Comparison of ENCODE assay signal across 31 mouse cellular contexts in genomic region chrX:9742518-9742917, GRCm38 (mm10).
"Had no signal": no experiment of that assay in that cellular context is flagged by ENCODE, and none has a peak within 500 bp of the region (broad histone marks: within the 10 kb centered on the region; RNA-seq: fewer than 3 reads in every experiment).

No protein-coding gene starts in this region.

- H3K4me2 ChIP-seq: limb, embryonic 12.5 days; limb, embryonic 13.5 days; limb, embryonic 15.5 days; liver, embryonic 11.5 days; liver, embryonic 12.5 days; liver, embryonic 13.5 days; liver, embryonic 15.5 days; lung, embryonic 14.5 days; lung, embryonic 15.5 days; midbrain, embryonic 11.5 days; midbrain, embryonic 12.5 days; midbrain, embryonic 13.5 days; midbrain, embryonic 15.5 days had no signal

- H3K9me3 ChIP-seq: limb, embryonic 10.5 days; limb, embryonic 12.5 days; limb, embryonic 13.5 days; limb, embryonic 15.5 days; liver, embryonic 12.5 days; liver, embryonic 13.5 days; liver, embryonic 15.5 days; lung, embryonic 15.5 days; megakaryocyte, embryonic 14.5 days; midbrain, embryonic 12.5 days; midbrain, embryonic 13.5 days; midbrain, embryonic 15.5 days had no signal

- H3K36me3 ChIP-seq: limb, embryonic 10.5 days; limb, embryonic 12.5 days; limb, embryonic 13.5 days; limb, embryonic 15.5 days; liver, embryonic 12.5 days; liver, embryonic 13.5 days; liver, embryonic 15.5 days; lung, embryonic 15.5 days; midbrain, embryonic 10.5 days; midbrain, embryonic 12.5 days; midbrain, embryonic 13.5 days; midbrain, embryonic 15.5 days had no signal

- ATAC-seq: liver, embryonic 12.5 days; liver, postnatal 0 days; lung, postnatal 0 days; midbrain, embryonic 13.5 days; midbrain, embryonic 15.5 days; midbrain, embryonic 16.5 days had no signal

- H3K9ac ChIP-seq: limb, embryonic 12.5 days; limb, embryonic 13.5 days; limb, embryonic 15.5 days; liver, embryonic 12.5 days; liver, embryonic 13.5 days; liver, embryonic 14.5 days; liver, embryonic 15.5 days; liver, postnatal 0 days; lung, embryonic 14.5 days; lung, embryonic 15.5 days; midbrain, embryonic 12.5 days; midbrain, embryonic 13.5 days; midbrain, embryonic 15.5 days had no signal

- H3K4me3 ChIP-seq: limb, embryonic 10.5 days; limb, embryonic 12.5 days; limb, embryonic 13.5 days; limb, embryonic 15.5 days; liver, embryonic 12.5 days; liver, embryonic 13.5 days; liver, embryonic 15.5 days; lung, embryonic 15.5 days; megakaryocyte, embryonic 14.5 days; midbrain, embryonic 10.5 days; midbrain, embryonic 12.5 days; midbrain, embryonic 13.5 days; midbrain, embryonic 15.5 days; myocyte had no signal

- H3K27me3 ChIP-seq: limb, embryonic 12.5 days; limb, embryonic 13.5 days; limb, embryonic 15.5 days; liver, embryonic 12.5 days; liver, embryonic 13.5 days; liver, embryonic 15.5 days; lung, embryonic 15.5 days; midbrain, embryonic 12.5 days; midbrain, embryonic 13.5 days; midbrain, embryonic 15.5 days had no signal

- H3K4me1 ChIP-seq: limb, embryonic 10.5 days; limb, embryonic 12.5 days; limb, embryonic 13.5 days; limb, embryonic 15.5 days; liver, embryonic 12.5 days; liver, embryonic 13.5 days; liver, embryonic 15.5 days; lung, embryonic 15.5 days; midbrain, embryonic 10.5 days; midbrain, embryonic 12.5 days; midbrain, embryonic 13.5 days; midbrain, embryonic 15.5 days had no signal

- DNase-seq: left cerebral cortex, postnatal 4 days; liver; liver, embryonic 13.5 days; liver, postnatal 0 days; lung, adult 18-20 months; lung, adult 2 months; lung, embryonic 14.5 days; lung, postnatal 10 days; lung, postnatal 14 days; lung, postnatal 36 days; lung, postnatal 4 days; midbrain, embryonic 14.5 days had no signal

- H3K27ac ChIP-seq: limb, embryonic 10.5 days; limb, embryonic 12.5 days; limb, embryonic 13.5 days; limb, embryonic 15.5 days; liver, embryonic 12.5 days; liver, embryonic 13.5 days; liver, embryonic 14.5 days; liver, embryonic 15.5 days; lung, embryonic 15.5 days; macrophage; midbrain, embryonic 10.5 days; midbrain, embryonic 12.5 days; midbrain, embryonic 13.5 days; midbrain, embryonic 15.5 days had no signal
